Mouse (Mus musculus) cerebellum, adult 2 months (tissue): ENCODE results near the gene Foxn2.

Experiments used
- CTCF ChIP-seq: fragments of 200-500 bp; IDR thresholded peaks from 2 replicates; pipeline ENCODE4 v1.5.1; 2011; ENCODE audit warnings: low read depth, mild to moderate bottlenecking, control low read depth, low read length, moderate library complexity, borderline replicate concordance; ENCODE audit not compliant: insufficient read depth
- POLR2A ChIP-seq: fragments of 200-500 bp; IDR thresholded peaks from 2 replicates; pipeline ENCODE4 v1.6.1; 2011; ENCODE audit warnings: low read length, control low read depth, borderline replicate concordance; ENCODE audit not compliant: insufficient read depth

DNA sequence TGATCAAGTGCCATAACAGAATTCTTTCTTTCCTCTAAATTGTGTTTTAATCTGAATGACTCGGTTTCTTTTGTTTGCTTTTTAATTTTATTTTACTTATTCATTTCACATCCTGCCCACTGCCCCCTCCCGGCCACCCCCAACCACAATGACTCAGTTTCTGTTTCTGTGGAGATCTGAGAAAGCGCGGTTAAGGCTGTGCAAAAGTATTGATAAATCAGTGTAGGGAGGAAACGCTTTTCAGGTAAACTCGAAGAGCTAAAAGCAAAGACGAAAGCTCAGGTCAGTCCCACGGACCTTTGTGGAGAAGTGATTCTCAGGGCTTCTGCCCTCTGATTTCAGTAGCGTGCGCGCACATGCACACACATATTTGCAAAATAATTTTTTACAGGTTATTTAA is 44.0 kb downstream of the Foxn2 start:
- TF ChIP-seq CTCF (no peak), POLR2A (no peak)
